Mouse (Mus musculus) embryo, embryonic 10 days (tissue): Measurements from ENCODE around the gene Olfr804.

ENCODE experiments used
- DNase-seq: peaks from one replicate; pipeline ENCODE4 v3.0.0-alpha.2; 2015; ENCODE audit warnings: low spot score

The Olfr804 gene

DNA sequence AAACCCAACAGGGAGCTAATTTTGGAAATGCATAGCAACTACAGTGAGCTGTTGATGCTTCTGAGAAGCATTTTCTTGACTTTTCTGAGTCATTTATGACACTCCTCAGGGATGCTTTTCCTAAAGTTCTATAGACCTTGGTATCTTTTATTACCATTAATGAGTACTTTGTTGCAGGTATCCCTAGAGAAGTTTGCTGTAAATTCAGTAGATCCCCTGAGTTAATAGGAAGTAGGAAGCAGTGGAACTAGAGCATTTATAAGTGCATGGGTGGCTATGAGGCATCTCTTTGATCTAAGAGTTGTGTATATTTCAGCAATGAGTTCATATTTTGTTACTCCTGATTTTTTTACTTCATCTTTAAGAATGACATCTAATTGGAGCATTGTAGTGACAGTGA, at the start of gene Olfr804:
Olfr804 (plus strand) TSS at position 301 of the 400 bp plus-strand sequence.
- no peak for DNase-seq

DNA sequence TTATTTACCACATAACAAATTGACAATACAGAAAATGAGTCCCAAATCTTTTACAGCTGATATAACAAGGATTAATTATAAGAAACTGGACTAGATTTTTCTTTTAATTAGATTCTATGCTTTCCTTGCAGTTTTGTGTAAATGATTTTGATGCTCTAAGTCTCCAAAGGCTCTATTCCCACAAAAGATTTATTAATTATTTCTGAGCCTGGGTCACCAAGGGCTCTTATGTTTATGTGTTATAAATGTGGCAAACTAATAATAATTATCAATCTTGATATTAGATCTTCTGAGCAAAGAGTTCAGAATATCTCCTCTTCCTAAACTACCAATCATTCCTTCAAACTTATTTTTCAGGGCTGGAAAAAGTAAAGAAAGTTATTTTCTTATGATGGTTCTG, 45.6 kb upstream of the Olfr804 start, which contains the start of gene Olfr800:
Olfr800 (plus strand) TSS at position 301 of the 400 bp plus-strand sequence.
- no peak for DNase-seq

DNA sequence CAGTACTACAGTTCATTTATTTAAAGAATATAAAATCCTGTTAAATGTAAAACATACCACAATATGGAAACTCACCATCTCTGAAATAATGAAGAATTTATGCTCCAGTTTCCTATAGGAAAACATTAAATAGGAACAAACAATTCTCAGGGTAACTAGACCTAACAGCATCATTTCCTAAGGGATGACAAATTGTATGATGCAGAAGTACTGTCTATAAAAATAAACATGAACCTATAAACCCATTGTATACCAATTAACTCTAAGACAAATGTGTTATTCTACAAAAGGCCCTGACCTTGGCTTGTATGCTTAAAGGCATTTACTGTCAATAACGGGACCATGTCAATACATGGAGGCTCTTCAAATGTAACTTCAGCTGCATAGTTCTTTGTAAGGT, 29.2 kb upstream of the Olfr804 start, which contains the start of gene Olfr801:
Olfr801 (minus strand) TSS at position 101 of the 400 bp plus-strand sequence.
- DNase-seq: no peak

DNA sequence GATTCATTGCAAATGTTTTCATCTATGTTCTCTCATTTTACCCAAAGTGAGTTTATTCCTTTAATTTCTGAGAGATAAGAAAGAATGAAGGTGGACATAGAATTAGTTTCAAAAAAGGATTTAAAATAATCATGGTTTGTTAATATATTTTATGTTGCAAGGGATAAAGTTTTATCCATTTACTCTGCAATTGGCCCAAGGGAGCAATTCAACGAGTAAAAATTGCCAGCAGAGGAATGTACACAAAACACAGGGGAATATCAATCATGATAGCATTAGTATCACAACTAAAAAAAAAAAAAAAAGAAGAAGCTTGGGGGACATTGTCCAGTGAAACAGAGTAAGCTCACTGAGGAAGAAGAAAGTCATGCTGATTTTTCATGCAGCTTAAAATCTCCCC, 14.9 kb upstream of the Olfr804 start, which contains the start of gene Olfr802:
Olfr802 (minus strand) TSS at position 101 of the 400 bp plus-strand sequence.
- no peak for DNase-seq

DNA sequence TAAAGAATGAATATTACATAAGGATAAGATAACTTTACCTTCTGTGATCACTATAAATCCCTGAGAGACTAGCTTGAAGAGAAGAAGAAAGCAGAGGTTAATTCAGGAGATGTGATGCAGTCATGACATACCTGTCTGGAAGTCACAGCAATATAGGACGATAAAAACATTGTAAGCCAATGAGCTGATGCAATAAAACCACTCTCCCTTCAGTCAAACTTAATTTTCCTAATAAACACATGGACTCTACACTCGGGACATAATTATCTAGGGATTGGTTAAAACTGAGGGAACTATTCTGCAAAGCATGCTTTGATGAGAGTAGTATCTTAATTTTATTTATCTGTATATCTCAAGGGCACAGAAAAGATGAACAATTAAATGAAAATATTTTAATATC, 8.8 kb upstream of the Olfr804 start, which contains the start of gene Olfr803:
Olfr803 (minus strand) TSS at position 101 of the 400 bp plus-strand sequence.
- no peak for DNase-seq

DNA sequence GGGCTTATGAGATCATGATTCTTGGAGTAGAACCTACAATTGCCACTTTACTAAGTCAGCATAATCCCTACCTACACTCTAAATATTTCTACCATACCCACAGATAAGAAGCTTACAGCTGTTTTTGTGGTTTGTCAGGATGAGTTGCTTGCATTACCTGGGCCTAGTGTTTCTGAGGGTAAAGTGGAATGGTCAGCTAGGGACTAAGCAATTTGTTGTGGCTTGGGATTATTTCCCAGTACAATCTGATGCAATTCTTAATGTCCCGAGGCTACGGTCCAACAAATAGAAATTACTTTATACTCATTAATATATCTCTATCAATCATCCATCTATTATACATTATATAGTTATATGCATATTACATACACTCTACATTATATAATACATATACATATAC, 26.3 kb downstream of the Olfr804 start, which contains the start of gene Olfr805:
Olfr805 (minus strand) TSS at position 101 of the 400 bp plus-strand sequence.
- DNase-seq: no peak

DNA sequence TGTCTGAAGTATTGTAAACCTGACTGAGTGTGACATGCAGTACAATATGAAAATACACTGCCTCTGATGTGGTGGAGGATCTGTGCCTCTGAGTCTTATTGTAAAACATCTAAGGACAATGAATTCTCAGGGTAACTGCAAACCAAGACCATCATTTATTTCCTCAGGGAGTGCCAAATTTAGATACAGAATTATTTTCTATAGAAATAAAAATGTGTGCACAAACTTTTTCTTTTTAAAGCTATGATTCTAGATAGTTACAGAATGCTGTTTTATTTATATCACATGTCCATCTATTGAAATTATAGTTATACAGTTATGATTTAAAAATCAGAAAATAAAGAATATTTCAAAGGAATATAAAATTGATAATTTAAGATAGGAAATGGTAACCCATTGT, 38.8 kb downstream of the Olfr804 start, which contains the start of gene Olfr806:
Olfr806 (minus strand) TSS at position 101 of the 400 bp plus-strand sequence.
- DNase-seq: no peak

DNA sequence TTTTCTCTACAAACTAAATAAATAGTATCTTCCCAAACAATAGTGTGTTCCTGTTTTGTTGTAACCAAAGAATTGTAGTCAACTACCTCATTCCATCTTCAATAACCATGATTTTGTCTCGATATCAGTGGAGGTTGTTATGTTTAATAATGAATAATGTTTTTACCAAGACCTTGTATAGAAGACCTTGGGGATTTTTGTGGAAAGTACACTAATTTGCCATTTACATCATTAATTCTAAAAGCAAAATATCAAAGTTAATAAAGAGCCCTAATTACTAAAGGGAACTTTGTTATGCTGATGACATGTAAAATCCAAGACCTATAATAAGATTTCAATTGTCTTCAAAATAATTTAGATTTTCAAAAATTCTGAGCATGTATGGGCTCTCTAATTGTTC, 54.7 kb downstream of the Olfr804 start, which contains the start of gene Olfr807:
Olfr807 (minus strand) TSS at position 101 of the 400 bp plus-strand sequence.
- DNase-seq: no peak
